Mouse (Mus musculus) ES-E14 (cell line): ENCODE measurements around the gene Gm28729. TPM values are rescaled to one million over a fixed set of nuclear protein-coding genes. Genes with fewer than 3 reads are reported as not detected.

Experiments used
- DNase-seq: peaks from one replicate; pipeline ENCODE4 v3.0.0-alpha.2; 2013; ENCODE audit warnings: low read depth, low spot score
- H3K27ac ChIP-seq: 2 replicates; pipeline ENCODE4 v1.5.1; 2012; ENCODE audit warnings: low read depth, mild to moderate bottlenecking, low read length, moderate library complexity, mixed read lengths; ENCODE audit not compliant: poor library complexity, insufficient read depth, severe bottlenecking
- H3K36me3 ChIP-seq: 2 replicates; pipeline ENCODE4 v1.6.1; 2012; ENCODE audit warnings: mild to moderate bottlenecking, low read length, moderate library complexity, mixed read lengths; ENCODE audit not compliant: control insufficient read depth, poor library complexity, insufficient read depth, severe bottlenecking
- H3K4me1 ChIP-seq, 2 experiments: fragments of 150-350 bp in 1 of 2; sonication (generic) in 1 of 2; 2 replicates each; pipeline ENCODE4 v1.6.1; 2012; ENCODE audit warnings: low read length in 2 of 2, mild to moderate bottlenecking in 1 of 2, mixed read lengths in 1 of 2; ENCODE audit not compliant: control insufficient read depth in 2 of 2, insufficient read depth in 2 of 2, poor library complexity in 1 of 2
- H3K4me3 ChIP-seq, 2 experiments: fragments of 150-350 bp in 1 of 2; sonication (generic) in 1 of 2; 2 replicates each; pipeline ENCODE4 v1.5.1; 2012; ENCODE audit warnings: low read length in 2 of 2, low read depth in 1 of 2, mild to moderate bottlenecking in 1 of 2, mixed read lengths in 1 of 2; ENCODE audit not compliant: insufficient read depth in 1 of 2, poor library complexity in 1 of 2, severe bottlenecking in 1 of 2
- H3K9ac ChIP-seq: 2 replicates; pipeline ENCODE4 v1.6.1; 2012; ENCODE audit warnings: low read depth, mild to moderate bottlenecking, low read length, mixed read lengths; ENCODE audit not compliant: poor library complexity, insufficient read depth, severe bottlenecking
- H3K9me3 ChIP-seq: fragments of 150-350 bp; sonication (generic); 2 replicates; pipeline ENCODE4 v1.6.1; 2012; ENCODE audit warnings: low read depth, mild to moderate bottlenecking, low read length; ENCODE audit not compliant: control insufficient read depth, insufficient read depth
- CHD2 ChIP-seq: IDR thresholded peaks from 2 replicates; pipeline ENCODE4 v1.6.1; 2014; ENCODE audit warnings: mild to moderate bottlenecking, low read depth, low read length, inconsistent platforms
- HCFC1 ChIP-seq: IDR thresholded peaks from 2 replicates; pipeline ENCODE4 v1.6.1; 2012; ENCODE audit warnings: low read length, inconsistent platforms, borderline replicate concordance; ENCODE audit not compliant: insufficient read depth
- MAFK ChIP-seq: IDR thresholded peaks from 2 replicates; pipeline ENCODE4 v1.6.1; 2014; ENCODE audit warnings: mild to moderate bottlenecking, low read depth, low read length, inconsistent platforms; ENCODE audit not compliant: insufficient read depth
- ZC3H11A ChIP-seq: IDR thresholded peaks from 2 replicates; pipeline ENCODE4 v1.6.1; 2012; ENCODE audit warnings: low read depth, mild to moderate bottlenecking, inconsistent platforms, low read length, borderline replicate concordance
- ZNF384 ChIP-seq: IDR thresholded peaks from 2 replicates; pipeline ENCODE4 v1.6.1; 2012; ENCODE audit warnings: low read depth, low read length, inconsistent platforms
- in situ Hi-C, 2 experiments: fragments of 600-800 bp; cut with MboI; formaldehyde crosslinking; loops; one replicate each; pipeline ENCODE4 v1.15.1; 2025; ENCODE audit warnings: low sequenced_read_pairs in 2 of 2, inconsistent platforms in 1 of 2; ENCODE audit not compliant: unreplicated experiment in 2 of 2
- total RNA-seq: library from RNA; depleted of rRNA; stranded (reverse); fragments of 300-350 nt; gene quantifications from 2 replicates; pipeline ENCODE4 v1.2.3, GENCODE M21; 2012

The Gm28729 gene
- total RNA-seq, 1 experiment = 0.40 TPM

- in situ Hi-C loops = no loop called here
- no peak overlapping the region for H3K27ac ChIP-seq
- no peak for TF ChIP-seq ZNF384
- no peak for TF ChIP-seq ZC3H11A
Measured at GRCm38 (mm10) chr9:96516806-96517205, 8.3 kb downstream of the Gm28729 start.

GRCm38 (mm10) chr9:96515737-96516136 is 9.3 kb downstream of the Gm28729 start:
- no peak overlapping the region for H3K4me3 ChIP-seq
- no peak for DNase-seq
- no peaks in the 10 kb centered on the region for H3K36me3 ChIP-seq
- H3K27ac ChIP-seq = no peak overlapping the region
- H3K9ac ChIP-seq = no peak overlapping the region
- in situ Hi-C loops = no loop called here
- peaks cover 0 to 11% of the 10 kb centered on the region in 2 experiments; a peak in 1 of 4 replicates for H3K4me1 ChIP-seq
- H3K9me3 ChIP-seq = no peaks in the 10 kb centered on the region
- no peak for TF ChIP-seq ZC3H11A
- TF ChIP-seq ZNF384 = no peak
- no peak for TF ChIP-seq HCFC1

More at GRCm38 (mm10) chr9:96516806-96517205, 8.3 kb downstream of the Gm28729 start:
- Histone ChIP-seq H3K9me3 (no peaks in the 10 kb centered on the region), H3K9ac (no peak overlapping the region), H3K36me3 (no peaks in the 10 kb centered on the region), H3K4me3 (no peak overlapping the region), H3K4me1 (peaks cover 0 to 11% of the 10 kb centered on the region in 2 experiments; a peak in 1 of 4 replicates)
- no peak for DNase-seq

GRCm38 (mm10) chr9:96514278-96514677 is 10.8 kb downstream of the Gm28729 start:
- Histone ChIP-seq H3K9ac (no peak overlapping the region), H3K4me1 (peaks cover 0 to 11% of the 10 kb centered on the region in 2 experiments; a peak in 1 of 4 replicates), H3K27ac (no peak overlapping the region), H3K36me3 (no peaks in the 10 kb centered on the region), H3K4me3 (no peak overlapping the region), H3K9me3 (no peaks in the 10 kb centered on the region)
- TF ChIP-seq ZC3H11A (no peak), CHD2 (no peak), MAFK (no peak), HCFC1 (no peak), ZNF384 (no peak)
- no peak for DNase-seq
- in situ Hi-C loops = no loop called here

GRCm38 (mm10) chr9:96506011-96506498 is 19.0 kb downstream of the Gm28729 start:
- TF ChIP-seq ZNF384 (no peak), HCFC1 (no peak), CHD2 (no peak), ZC3H11A (no peak), MAFK (no peak)
- Histone ChIP-seq H3K27ac (no peak overlapping the region), H3K9me3 (no peaks in the 10 kb centered on the region), H3K4me3 (no peak overlapping the region), H3K36me3 (no peaks in the 10 kb centered on the region), H3K9ac (no peak overlapping the region), H3K4me1 (peaks cover 0 to 8% of the 10 kb centered on the region in 2 experiments; a peak in 2 of 4 replicates)
- in situ Hi-C loops = no loop called here
- no peak for DNase-seq

- peaks cover 0 to 8% of the 10 kb centered on the region in 2 experiments; a peak in 2 of 4 replicates for H3K4me1 ChIP-seq
- in situ Hi-C loops = no loop called here
- no peak overlapping the region for H3K27ac ChIP-seq
Measured at GRCm38 (mm10) chr9:96505156-96505555, 19.9 kb downstream of the Gm28729 start.

More at GRCm38 (mm10) chr9:96505156-96505555, 19.9 kb downstream of the Gm28729 start:
- no peaks in the 10 kb centered on the region for H3K9me3 ChIP-seq
- no peaks in the 10 kb centered on the region for H3K36me3 ChIP-seq
- TF ChIP-seq ZC3H11A (no peak), ZNF384 (no peak), CHD2 (no peak), HCFC1 (no peak), MAFK (no peak)
- no peak overlapping the region for H3K9ac ChIP-seq
- no peak overlapping the region for H3K4me3 ChIP-seq
- DNase-seq = no peak
